Mouse (Mus musculus) cortical plate, adult 2 months (tissue): ENCODE measurements around the gene Hephl1.

Experiments used
- CTCF ChIP-seq: fragments of 200-500 bp; IDR thresholded peaks from 2 replicates; pipeline ENCODE4 v1.5.1; 2011; ENCODE audit warnings: mild to moderate bottlenecking, control low read depth, low read length; ENCODE audit not compliant: insufficient read depth; ENCODE audit errors: extremely low read depth
- POLR2A ChIP-seq: fragments of 200-500 bp; IDR thresholded peaks from 2 replicates; pipeline ENCODE4 v1.6.1; 2011; ENCODE audit warnings: mild to moderate bottlenecking, low read length, control low read depth; ENCODE audit not compliant: insufficient read depth; ENCODE audit errors: extremely low read depth

- TF ChIP-seq CTCF (no peak), POLR2A (no peak)
Measured at GRCm38 (mm10) chr9:15149246-15149926, 37.5 kb upstream of the Hephl1 start.
